Mouse (Mus musculus) heart, postnatal 36 days (tissue): ENCODE data around the gene F13a1. TPM values are rescaled to one million over a fixed set of nuclear protein-coding genes. Genes with fewer than 3 reads are reported as not detected.

ENCODE experiments used
- DNase-seq, 2 experiments: peaks; one replicate each; pipeline ENCODE4 v3.0.0; 2021 to 2022
- intact Hi-C: fragments of 180-260 bp; cut with DNase I; formaldehyde crosslinking; loops from one replicate; pipeline ENCODE4 v1.15.1; 2025
- total RNA-seq, 2 experiments: library from RNA; stranded (reverse); gene quantifications; 2 replicates each; pipeline ENCODE4 v1.2.3; 2021

F13a1 gene
- total RNA-seq, 2 experiments from 2014 or later = 24.5 to 38.0 TPM

- intact Hi-C loops = no loop called here
- no peak for DNase-seq
Measured at GRCm38 (mm10) chr13:36958996-36959395, 91.0 kb downstream of the F13a1 start.

GRCm38 (mm10) chr13:36954937-36955336 lies 95.1 kb downstream of the F13a1 start:
- intact Hi-C loops = no loop called here

GRCm38 (mm10) chr13:36953676-36954075 lies 96.4 kb downstream of the F13a1 start:
- no peak for DNase-seq
- intact Hi-C loops = no loop called here

More at GRCm38 (mm10) chr13:36954937-36955336, 95.1 kb downstream of the F13a1 start:
- DNase-seq = no peak

- intact Hi-C loops = no loop called here
- no peak for DNase-seq
Measured at GRCm38 (mm10) chr13:36941891-36942290, 108.2 kb downstream of the F13a1 start.

DNA sequence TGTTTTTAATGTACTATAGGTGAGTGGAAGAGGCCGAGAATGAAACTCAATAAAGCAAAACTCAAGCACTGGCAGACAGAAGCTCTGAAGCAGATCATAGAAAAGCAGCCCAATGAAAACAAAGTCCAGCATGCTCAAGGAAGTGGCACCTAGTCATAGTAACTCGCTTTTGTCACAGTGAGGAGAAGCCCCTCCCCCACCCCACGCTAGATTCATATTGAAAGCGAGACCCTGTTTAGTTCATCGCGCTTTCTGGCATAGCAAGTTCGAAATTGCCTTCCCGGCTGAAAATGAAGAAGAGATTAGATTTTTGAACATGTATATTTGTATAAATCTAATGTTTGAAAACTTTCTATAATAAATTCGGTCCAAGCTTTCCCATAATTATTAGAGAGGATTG lies 118.0 kb downstream of the F13a1 start:
- intact Hi-C loops = no loop called here
- DNase-seq = no peak

DNA sequence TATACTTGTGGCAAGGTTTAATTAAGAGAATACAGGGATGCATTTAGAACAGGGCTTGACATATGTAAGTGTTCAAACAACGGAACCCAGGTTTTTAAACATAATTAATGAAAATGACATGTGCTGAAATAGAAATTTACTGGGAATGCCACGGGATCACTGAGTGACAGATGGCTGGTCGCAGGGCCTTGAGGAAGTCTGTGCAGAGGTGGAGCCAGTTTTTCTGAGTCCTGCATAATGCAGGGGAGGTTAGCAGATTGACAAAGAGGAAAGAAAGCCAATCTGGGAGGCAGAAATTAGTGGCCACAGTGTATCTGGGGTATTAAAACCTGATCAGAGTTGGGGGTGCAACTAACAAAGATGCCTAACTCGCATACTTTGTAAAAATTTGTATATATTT lies 130.3 kb downstream of the F13a1 start:
- no peak for DNase-seq
- intact Hi-C loops = no loop called here

DNA sequence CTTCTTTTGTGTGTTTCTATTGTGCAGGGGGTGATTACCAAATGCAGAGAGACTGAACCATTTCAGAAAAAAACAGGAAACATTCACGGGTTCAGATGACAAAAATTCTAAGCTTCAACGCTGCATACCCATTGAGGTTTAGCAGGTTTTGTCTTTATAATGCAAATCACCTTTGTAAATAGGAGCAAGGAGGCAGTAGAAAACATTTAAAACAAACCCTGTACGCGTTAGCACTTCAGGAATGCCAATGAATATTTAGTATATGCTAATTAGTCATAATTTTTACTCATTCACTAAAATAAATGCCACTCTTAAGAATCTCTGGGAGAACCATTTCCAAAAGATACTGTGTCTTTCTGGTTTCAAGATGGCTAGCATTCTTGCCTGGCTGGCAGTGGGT lies 146.2 kb downstream of the F13a1 start:
- no peak for DNase-seq
- intact Hi-C loops = no loop called here

DNA sequence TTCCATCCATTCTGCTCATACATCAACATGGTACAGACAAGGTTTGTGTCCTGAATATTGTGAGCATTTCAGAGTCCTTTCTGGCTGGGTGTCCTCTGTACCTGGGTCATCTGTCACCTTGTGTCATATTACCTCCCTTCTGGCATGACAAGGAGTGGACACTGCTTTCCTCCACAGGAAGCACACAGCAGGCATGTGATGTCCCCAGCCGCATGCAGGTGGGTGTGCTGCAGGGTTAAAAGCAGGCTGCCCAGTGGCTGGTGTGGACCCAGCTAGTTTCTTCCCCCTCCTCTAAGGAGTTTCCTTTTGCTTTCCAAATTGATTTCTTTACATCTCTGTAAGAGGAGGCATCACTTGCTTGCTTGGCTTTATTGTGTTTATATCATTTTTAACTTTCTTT lies 146.6 kb downstream of the F13a1 start:
- DNase-seq = no peak
- intact Hi-C loops = no loop called here

GRCm38 (mm10) chr13:36901603-36902002 lies 148.4 kb downstream of the F13a1 start:
- intact Hi-C loops = no loop called here
- no peak for DNase-seq

DNA sequence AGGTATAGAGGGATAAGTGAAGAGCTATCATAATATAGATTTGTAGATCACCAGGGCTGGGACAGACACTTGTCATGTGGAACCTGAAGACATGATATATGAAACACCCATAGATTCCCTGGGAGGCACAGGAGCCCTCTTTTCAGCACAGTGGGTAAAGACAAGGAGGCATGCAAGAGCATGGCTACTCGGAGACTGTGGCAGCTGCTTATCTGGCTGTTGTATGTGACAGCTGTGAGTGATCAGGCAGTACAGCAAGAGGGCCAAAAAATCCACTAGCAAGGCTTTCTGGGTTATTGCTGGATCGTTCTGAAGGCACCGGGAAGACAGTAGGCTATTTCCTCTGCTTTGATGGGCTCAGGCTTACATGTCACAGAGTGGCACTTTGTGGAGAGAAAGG lies 149.0 kb downstream of the F13a1 start:
- intact Hi-C loops = no loop called here
- no peak for DNase-seq

- intact Hi-C loops = no loop called here
Measured at GRCm38 (mm10) chr13:36896061-36896460, 154.0 kb downstream of the F13a1 start.

GRCm38 (mm10) chr13:36893762-36894161 lies 156.3 kb downstream of the F13a1 start:
- intact Hi-C loops = no loop called here
- no peak for DNase-seq

More at GRCm38 (mm10) chr13:36896061-36896460, 154.0 kb downstream of the F13a1 start:
- no peak for DNase-seq

GRCm38 (mm10) chr13:36892216-36892615 lies 157.8 kb downstream of the F13a1 start:
- intact Hi-C loops = no loop called here
- no peak for DNase-seq

GRCm38 (mm10) chr13:36885973-36886372 lies 164.1 kb downstream of the F13a1 start:
- intact Hi-C loops = no loop called here
- DNase-seq = no peak

GRCm38 (mm10) chr13:36839111-36839510 lies 210.9 kb downstream of the F13a1 start:
- intact Hi-C loops = no loop called here
- no peak for DNase-seq
